ENCODE assay signal across 29 mouse cellular contexts in the genomic region with DNA sequence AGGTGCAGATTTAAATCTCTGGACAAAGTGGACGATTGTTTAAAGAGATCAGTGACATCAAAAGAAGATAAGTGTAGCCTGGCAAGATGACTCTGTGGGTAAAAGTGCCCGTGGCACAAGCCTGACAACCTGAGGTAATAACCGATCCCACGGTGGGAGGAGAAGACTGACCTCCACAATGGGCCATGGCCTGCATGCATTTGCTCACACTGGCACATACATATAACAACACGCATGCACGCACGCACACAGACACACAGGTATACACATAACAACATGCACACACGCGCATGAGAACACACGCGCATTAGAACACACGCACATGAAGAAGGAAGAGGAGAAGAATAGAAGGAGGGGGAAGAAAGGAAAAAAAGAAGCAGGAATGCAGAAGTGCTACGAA. TPM values are rescaled to one million over a fixed set of nuclear protein-coding genes. Genes with fewer than 3 reads are reported as not detected.
"Had no signal": no experiment of that assay in that cellular context is flagged by ENCODE, and none has a peak within 500 bp of the region (broad histone marks: within the 10 kb centered on the region; RNA-seq: fewer than 3 reads in every experiment).

No protein-coding gene starts in this region.

- H3K27ac ChIP-seq: gastrocnemius, adult 2 months; heart, adult 2 months; heart, embryonic 13.5 days; heart, embryonic 15.5 days; hindbrain, embryonic 10.5 days; hindbrain, embryonic 12.5 days; hindbrain, embryonic 14.5 days; layer of hippocampus, adult 2 months; left cerebral cortex, adult 2 months; limb, embryonic 13.5 days; limb, embryonic 15.5 days; liver, embryonic 12.5 days; liver, embryonic 14.5 days had no signal

- H3K27me3 ChIP-seq: heart, embryonic 13.5 days; heart, embryonic 15.5 days; hindbrain, embryonic 12.5 days; limb, embryonic 13.5 days; limb, embryonic 15.5 days; liver, embryonic 12.5 days had no signal

- DNase-seq: gastrocnemius, adult 2 months; gastrocnemius, postnatal 10 days; gastrocnemius, postnatal 25 days; heart, adult 2 months; heart, postnatal 14 days; heart, postnatal 4 days; kidney, adult 2 months; kidney, postnatal 10 days; kidney, postnatal 25 days; kidney, postnatal 4 days; left cerebral cortex, postnatal 4 days had no signal

- H3K4me2 ChIP-seq: heart, embryonic 11.5 days; heart, embryonic 13.5 days; heart, embryonic 15.5 days; hindbrain, embryonic 12.5 days; hindbrain, embryonic 14.5 days; limb, embryonic 13.5 days; limb, embryonic 15.5 days; liver, embryonic 12.5 days had no signal

- ATAC-seq: hindbrain, embryonic 16.5 days; inflammation-experienced regulatory T-cells, adult 6 months; intestine, postnatal 0 days; liver, embryonic 12.5 days had no signal

- H3K4me1 ChIP-seq: heart, embryonic 13.5 days; heart, embryonic 15.5 days; limb, embryonic 13.5 days; limb, embryonic 15.5 days had no signal

- H3K4me3 ChIP-seq: gastrocnemius, adult 2 months; heart, adult 2 months; heart, embryonic 13.5 days; heart, embryonic 15.5 days; hindbrain, embryonic 10.5 days; hindbrain, embryonic 12.5 days; layer of hippocampus, adult 2 months; left cerebral cortex, adult 2 months; limb, embryonic 13.5 days; limb, embryonic 15.5 days; liver, embryonic 12.5 days had no signal

- H3K9ac ChIP-seq: heart, embryonic 13.5 days; heart, embryonic 15.5 days; hindbrain, embryonic 12.5 days; hindbrain, embryonic 14.5 days; limb, embryonic 13.5 days; limb, embryonic 15.5 days; liver, embryonic 12.5 days; liver, embryonic 14.5 days had no signal

- H3K9me3 ChIP-seq: heart, embryonic 15.5 days; hindbrain, embryonic 10.5 days; hindbrain, embryonic 12.5 days; limb, embryonic 15.5 days; liver, embryonic 12.5 days had no signal

- H3K36me3 ChIP-seq: heart, embryonic 13.5 days; heart, embryonic 15.5 days; hindbrain, embryonic 10.5 days; hindbrain, embryonic 12.5 days; limb, embryonic 13.5 days; limb, embryonic 15.5 days; liver, embryonic 12.5 days had no signal

RNA-seq across cellular contexts. Expression of a gene that starts 55.2 kb away (rescaled TPM):
- total RNA-seq: granulocyte monocyte progenitor cell, adult 5-6 weeks; liver, adult 2 months had no signal
- polyA plus RNA-seq: heart, embryonic 11.5 days; liver, adult 2 months; liver, embryonic 12.5 days; liver, embryonic 16.5 days had no signal
